Mouse (Mus musculus) adrenal gland, adult (tissue): ENCODE data around the gene Gm49450.
A peak's percentile ranks its signal among the peaks of the same experiment; 100 is the strongest.
"Not testable (repeated sequence)": the region's sequence is repeated elsewhere in the genome, so short reads cannot be mapped to it uniquely, and the experiment has no call there.

ENCODE experiments used
- DNase-seq, 2 experiments: peaks; one replicate each; pipeline ENCODE4 v3.0.0; 2022 to 2023; ENCODE audit warnings: low spot score in 1 of 2; ENCODE audit not compliant: inconsistent age in 2 of 2

Gm49450 gene

DNA sequence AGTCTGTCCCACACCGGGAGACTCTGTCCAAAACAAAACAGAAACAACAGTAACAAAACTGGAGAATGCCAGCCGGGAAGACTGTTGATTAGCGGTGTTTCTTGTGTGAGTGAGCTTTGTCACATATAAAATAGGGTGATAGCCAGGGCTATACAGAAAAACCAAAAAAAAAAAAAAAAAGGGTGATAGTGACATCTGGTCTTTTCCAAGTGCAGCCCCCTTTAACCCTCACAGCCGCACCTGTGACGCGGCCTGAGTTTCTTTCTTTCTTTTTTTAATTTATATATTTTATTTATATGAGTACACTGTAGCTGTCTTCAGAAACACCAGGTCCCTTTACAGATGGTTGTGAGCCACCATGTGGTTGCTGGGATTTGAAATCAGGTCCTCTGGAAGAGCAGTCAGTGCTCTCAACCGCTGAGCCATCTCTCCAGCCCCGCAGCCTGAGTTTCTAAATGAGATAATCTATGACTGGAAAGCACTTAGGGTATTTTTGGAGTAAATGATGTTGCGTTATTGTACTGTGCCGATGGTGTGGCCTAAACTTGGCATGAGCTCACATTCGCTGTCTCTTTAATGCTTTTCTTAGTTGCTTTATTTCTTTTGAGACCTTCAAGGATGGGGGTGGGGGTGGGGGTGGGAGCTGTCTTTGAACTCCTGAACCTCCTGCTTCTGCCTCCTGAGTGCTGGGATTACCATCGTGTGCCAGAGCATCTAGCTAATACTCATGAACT lies 32.8 kb upstream of the Gm49450 start:
- DNase-seq: no peak

DNA sequence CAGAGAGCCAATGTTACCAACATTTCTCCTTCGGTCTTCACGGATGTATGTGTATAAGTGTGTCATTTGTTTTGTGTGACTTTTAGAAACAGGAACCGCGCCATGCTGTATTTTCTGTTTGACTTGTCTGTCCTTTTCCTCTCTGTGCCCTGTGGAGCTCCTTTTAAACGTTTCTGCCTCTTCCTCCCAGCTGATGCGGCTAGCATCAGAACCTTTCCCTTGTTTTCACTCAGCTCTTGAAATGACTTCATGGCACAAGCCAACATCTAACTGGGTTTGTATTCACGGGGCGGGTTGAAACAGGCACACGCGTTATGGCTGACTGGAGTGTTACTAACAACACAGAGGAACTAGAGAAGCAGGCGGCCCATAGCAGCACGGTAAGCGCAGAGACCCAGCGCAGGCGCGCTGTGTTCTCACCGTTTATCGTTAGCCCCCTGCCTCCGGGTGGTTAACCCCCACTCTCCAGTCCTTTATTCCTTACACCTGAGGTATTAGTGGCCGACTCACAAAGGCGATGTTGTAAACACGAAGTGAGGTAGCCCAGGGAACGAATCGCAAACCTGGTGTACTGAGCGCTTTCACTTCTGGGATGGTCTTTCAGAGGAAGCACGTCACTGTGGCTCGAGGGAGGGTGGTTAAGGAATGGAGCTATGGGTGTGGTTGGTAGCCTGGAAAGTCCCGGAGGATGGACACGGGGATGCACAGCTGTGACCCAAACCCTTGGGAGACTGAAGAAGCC lies 32.1 kb upstream of the Gm49450 start:
- DNase-seq: peak; percentile 86 to 96

DNA sequence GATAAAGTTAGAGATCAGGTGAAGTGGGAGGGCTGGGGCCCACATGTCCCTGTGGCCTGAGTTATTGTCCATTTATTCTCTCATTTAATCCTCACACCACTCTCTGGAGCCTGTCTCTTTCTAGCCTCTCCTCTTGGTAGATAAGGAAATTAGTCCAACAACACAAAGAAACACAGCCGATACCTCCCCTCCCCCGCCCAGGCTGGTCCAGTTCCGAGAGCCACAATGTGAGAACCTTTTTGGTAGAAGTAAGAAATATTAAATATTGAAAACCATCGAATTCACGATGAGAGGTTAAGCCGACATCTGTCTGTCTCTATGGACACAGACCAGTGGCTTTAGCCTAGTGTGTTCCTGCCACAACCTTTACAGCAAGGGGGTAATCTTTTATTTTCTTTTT lies 31.3 kb upstream of the Gm49450 start:
- peak in 1 of 2 experiments; percentile 59 for DNase-seq

DNA sequence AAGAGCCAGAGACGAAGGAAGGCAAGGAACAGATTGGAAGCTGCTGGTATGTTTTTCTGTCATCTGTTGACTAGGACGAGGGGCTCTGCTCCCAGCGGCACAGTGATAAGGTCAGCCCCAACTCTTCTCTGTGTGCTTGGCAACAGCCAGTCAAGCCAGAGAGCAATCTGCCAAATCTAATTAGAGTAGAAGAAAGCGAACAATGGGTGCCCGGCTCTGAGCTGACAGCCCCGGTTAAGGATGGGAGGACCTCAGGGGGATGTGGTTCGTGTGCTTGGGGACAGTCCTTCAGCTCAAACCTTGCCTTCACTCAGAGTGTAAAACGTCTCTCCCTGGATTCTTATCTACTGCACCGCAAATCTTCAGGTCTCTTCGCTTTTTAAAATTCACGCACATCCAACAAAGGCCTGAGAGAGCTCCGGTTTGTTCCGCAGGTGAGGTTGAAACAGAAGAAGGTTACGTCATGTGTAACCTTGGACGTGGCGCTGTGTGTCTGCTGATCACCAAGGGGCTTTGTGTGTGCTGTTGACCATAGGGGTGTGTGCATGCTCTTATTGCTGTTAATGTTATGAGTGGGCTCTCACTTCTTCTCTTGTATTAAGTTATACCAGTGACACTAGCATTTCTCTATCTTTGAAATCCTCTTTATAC lies 30.2 kb upstream of the Gm49450 start:
- DNase-seq: peak in 1 of 2 experiments; percentile 62

DNA sequence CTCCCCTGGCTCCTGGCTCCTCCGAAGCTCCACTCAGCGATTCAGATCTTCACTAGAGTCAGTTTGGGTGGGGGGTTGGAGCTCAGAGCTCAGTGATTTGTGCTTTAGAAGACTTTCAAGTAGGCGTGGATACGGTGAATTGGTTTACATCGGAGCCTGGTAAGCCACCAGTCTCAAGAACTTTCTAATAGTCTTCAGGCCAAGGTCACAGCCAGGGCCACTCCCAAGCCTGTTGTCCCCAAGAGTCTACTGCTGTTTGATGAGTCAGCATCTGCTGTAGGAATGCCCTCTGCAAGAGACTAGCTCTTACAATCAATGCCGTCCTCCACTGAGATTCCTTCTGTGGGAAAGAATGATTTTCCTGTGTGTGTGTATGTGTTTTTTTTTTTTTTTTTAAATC lies 28.7 kb upstream of the Gm49450 start:
- DNase-seq: peak in 1 of 2 experiments; percentile 58

DNA sequence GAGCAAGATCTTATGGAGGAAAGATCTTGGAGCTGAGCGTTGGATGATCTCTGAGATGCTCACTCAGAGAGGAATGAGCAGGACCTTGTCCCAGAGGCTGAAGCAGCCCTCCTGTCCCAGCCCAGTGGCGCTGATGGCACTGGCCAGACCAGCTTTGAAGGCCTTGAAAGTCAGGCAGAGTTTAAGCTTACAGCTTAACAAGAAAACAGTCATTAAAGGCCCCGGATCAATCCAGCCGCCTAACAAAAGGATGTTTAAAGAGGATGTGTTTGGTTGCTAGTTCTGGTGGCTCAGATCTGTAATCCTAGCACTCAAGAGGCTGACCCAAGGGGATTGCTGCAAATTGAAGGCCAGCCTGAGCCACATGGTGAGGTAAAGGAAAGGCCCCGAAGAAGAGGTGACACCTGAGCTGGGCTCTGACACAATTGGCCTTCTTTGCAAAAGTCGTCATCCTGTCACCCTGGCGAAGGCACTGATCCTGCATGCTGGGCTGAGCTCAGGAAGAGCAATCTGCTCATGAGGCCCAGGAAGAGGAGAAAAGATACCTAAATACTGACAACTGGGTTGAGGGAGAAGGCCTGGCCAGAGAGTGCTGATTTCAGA lies 26.8 kb upstream of the Gm49450 start:
- DNase-seq: no peak

DNA sequence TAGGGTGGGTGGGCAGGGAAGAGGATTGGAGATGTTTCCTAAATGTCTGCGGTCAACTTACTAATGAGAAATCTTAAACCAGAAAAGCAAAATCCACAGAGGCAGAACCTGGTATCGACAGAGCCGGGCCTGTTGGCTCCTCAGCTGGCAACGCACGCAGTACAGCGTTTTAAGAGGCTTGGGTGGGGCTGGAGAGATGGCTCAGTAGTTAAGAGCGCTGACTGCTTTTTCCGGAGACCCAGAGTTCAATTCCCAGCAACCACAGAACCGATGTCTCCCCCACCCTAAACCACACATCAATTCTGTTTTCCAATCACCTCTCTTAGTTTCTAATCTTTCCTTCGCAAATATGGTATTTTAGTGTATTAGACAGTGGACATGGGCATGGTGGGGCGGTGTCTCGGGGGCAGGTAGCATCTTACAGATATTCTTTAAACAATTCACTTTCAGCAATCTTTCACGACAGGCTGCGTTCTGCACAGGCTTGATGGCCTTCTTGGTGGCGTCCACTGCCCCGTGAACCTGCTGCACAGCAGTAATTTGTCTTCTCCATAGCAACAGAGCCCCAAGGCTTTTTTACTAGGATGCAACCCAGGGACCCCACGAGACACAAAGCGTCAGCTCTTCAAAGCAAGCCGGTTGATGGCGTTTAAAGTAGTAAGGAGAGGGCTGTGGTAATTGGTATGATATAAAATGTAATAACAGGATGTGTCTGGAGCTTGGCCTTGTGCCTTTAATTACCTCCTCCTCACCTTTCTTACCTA lies 25.2 kb upstream of the Gm49450 start:
- DNase-seq: no peak

DNA sequence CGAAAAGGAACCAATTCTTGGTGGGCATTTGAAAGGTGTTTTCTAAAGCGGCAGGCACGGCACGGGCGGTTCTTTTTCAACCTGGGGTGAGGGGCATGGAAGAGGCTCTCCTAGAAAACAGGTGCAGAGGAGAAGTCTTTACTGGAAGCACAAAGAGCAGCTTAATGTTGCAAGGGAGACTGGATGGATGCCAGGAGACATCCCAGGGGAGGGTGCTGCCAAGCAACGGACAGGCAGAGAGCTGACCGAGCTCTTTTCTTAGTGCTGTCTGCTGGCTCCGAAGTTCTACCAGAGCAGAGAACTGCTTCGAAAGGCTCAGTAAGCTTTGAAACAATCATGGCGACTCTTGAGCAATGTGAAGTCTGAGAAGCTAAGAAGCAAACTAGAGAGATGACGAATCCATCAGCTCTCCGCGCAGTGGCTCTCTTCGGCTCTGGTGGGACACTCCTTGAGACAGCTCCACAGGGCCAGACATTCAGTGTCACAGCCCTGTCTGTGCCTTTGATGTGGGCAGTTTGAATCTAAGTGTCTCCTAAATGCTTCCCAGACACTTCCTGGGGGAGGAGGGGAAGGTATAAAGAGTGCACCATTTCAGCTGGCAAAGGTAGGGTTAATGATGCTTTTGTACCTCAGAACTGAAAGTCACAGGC lies 24.5 kb upstream of the Gm49450 start:
- peak; percentile 65 to 88 for DNase-seq

DNA sequence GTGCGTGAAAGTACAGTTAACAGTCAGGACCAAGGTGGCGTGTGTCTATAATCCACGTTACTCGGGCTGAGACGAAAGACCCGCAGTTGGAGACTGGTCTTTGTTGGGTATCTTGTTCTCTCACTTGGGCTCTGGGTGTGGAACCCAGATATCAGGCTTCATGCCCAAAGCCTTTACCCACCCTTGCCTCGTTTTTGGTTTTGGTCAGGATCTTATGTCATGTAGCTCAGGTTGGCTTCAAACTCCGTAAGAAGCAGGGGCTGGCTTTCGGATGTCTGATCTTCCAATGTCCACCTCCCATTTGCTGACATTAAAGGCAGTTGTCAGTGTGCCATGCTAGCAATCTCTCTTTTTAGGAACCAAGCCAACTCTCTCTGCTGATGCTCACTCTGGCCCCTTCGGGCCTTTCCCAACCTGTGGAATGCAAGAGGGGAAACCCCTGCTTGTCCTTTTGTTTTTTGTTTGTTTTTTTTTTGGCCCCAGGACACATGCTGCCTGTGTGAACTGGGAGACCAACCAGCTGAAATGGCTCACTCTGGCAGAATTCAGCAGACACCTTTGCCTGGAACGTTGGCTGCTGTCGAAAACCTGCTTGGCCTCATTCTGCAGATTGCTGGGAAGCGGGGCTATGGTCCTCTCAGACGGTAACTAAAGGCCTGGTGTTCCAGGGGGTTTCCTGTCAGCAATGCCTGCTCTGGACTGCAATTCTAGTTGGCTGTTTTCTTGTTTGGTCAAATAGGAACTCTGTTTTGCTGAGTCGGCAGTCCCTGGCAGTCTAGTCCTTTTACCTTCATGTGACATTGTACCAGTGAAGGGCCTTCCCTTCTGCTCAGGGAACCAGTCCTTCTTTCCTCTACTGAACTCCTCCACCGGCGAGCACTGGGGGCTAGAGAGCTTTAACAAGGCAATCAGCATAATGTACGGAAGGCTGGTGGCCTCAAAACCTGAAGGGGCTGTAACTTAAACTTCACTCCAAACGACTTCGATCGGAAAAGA lies 23.7 kb upstream of the Gm49450 start:
- no peak for DNase-seq

DNA sequence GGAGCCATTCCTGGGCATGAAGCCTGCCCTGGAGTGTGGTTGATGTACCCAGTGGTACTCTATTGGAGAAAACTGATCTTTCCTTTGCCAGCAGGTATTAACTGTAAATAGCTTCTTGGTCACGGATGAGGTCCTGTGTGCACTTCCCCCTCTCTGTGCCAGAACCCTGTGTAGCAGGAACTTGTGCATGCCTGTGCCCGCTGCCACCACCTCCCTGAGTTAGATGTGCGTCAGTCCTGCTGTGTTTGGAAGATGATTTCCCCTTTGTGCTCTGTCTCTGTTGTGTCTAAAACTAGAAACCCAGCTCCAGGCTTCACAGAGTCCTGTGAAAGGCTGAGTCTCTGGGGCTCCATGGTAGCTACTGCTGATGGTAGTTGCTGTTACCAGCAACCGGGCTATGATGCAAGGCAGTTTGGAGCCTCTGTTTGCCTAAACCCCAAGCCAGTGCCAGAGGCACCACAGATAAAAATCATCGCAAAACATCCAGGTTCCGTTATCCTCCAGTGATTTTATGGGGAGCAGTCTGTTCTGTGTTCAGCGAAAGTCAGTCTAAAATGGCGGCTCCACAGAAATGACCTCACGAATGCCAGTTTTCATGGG lies 19.8 kb upstream of the Gm49450 start:
- no peak for DNase-seq

DNA sequence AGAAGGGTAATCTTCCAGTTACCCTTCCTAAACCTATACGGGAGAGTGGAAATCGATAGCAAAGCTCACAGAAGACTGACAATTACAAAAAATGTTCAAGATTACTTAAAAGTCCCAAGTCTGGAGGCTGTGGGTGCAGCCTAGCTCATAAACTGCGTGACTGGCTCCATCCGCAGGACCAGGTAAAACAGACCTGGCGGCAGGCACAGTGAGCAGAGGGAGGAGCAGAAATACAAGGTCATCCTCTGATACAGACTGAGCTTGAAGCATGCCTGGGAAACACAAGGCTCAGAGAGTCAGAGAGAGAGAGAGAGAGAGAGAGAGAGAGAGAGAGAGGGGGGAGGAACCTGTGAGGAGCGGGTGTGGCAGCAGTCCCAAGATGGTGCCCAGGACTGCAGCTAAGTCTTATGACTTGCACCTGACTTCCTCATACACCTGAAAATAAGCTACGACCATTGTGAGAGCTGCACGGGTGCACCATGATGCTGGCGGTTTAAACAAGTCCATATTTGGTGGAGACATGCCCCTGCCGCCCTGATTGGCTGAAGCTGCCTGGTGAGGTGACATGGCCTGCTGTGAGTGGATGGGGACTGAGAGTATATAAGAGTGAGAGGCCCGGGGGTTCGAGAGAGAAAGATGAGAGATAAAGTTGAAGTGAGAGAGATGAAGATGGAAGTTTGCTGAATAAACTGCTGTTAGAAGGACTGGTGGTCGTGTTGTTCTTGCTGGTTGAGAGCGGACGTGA lies 18.4 kb upstream of the Gm49450 start:
- not testable (repeated sequence) for DNase-seq

DNA sequence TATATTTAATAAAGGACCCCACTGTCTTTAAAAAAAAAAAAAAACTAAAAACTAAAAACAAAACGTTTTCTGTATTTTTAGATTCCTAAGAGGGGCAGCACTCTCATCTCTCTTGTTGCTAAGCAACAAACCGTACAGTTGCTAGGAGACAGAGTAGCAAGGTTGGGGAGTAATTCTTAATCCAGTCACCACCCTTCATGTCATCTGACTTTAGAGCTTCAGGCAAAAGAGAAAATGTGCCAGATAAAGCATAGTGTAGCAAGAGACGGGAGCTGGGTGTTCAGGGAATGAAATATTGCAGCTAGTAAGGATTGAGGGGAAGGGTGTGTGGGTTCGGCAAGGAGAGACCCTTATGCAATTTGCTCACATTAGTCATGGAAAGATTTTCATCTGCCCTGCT lies 17.8 kb upstream of the Gm49450 start:
- DNase-seq: peak in 1 of 2 experiments; percentile 58

DNA sequence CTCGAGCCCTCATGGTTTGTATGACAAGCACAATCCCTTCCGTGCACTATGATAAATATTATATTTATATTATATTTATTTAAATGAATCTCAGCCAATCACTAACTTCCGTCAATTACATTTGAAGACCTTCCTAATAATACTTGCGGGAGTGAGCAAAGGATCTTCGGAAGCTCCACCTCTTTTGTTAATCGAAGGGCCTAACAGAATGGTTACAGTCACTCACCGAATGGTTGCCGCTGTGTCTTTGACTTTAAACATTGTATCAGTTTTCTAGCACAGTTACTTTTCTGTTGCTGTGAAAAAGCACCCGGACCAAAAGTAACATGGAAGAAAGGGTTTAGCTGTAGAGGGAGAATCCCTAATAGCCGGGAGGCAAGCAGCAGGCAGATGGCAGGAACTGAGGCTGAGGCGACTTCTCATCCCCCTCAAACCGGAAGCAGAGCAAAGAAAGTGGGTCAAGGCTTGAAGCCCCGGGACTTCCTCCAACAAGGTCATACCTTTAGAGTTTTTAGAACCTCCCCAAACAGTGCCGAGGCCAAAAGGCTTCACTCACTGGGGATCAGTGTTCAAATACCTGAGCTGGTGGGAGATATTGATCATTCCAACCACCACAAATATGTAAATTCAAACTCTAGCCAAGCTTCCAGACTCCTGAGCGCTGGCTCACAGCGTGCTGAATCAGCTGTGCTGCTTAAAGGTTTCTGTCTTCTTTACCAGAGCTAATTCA lies 16.2 kb upstream of the Gm49450 start:
- peak in 1 of 2 experiments; percentile 71 for DNase-seq

DNA sequence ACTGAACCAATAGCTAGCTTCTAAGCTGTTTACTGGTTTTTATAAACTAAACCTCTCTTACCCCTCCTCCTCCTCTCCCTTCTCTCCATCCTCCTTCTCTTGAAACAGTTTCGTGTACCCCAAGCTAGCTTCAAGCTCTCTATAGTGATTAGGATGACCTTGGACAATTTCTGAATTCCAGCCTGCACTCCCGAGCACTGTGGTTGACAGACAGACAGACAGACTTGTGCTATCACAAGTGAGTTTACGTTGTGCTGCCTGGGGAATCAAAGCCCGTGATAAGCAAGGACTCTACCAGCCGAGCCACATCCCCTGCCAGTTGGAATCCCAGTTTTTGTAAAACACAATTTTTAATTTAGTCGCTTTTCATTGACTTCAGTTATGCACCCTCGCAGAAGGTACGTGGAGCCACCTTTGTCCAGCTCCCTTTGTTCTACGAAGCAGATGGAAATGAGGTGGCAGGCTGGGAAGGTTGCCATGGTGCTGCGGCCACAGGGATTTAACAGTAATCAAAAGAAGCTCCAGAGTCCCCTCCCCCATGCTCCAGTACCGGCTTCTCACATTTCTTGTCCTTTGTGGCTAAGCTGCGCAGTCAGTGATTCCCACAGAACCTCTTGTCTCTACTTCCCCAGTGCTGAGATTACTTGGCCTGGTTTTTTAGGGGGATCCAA lies 15.5 kb upstream of the Gm49450 start:
- peak; percentile 60 to 78 for DNase-seq

DNA sequence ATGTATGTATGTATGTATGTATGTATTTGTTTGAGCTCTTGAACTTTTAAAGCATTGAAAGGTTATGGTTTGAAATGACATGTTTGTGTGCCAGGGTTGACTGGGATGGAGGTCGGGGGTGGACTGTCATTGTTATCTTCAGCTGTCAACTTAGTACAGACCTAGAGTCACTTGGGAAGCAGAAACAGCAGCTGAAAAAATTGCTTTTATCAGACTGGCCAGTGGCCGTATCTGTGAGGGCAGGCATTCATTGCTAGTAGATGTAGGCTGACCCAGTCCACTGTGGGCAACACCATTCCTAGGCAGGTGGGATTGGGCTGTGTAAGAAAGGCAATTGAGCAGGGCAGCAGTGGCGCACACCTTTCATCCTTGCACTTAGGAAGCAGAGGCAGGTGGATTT lies 6.2 kb upstream of the Gm49450 start:
- no peak for DNase-seq

DNA sequence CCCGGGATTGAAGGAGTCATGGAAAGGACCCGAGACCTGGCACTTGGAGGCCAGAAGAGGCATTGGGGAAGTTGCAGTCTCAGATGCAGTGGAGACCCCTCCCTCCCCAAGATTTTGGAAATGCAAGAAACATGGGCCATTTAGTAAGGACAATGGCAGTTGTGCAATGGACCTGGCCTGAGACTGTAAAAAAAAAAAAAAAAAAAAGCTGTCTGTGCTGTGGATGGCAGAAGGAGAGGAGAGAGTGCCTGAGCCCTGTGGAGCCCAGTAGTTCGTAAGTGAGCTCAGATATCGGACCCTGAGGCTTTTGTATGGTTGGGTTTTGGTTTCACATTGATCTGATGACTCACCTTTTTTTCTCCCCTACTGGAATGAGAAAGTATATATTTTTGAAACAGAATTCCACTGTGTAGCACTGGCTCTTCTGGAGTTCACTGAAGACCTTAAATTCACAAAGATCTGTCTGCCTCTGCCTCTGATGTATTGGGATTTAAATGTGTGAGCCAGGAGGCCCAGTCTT lies 5.6 kb upstream of the Gm49450 start:
- DNase-seq: no peak

DNA sequence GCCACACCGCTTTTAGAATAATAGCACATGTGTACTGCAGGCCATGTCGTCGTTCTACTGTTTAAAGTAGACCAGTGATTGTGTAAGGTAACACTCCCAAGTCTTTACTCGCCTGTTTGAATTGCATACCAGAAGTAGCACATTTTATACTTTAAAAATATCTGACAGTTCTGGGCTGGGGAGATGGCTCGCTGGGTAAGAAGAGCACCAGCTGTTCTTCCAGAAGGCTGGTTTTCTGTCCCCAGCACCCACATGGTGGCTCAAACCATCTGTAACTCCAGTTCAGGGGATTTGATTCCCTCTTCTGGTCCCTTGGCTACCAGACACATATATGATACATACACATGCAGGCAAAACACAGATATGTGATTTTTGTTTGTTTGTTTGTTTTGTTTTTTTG lies 4.1 kb upstream of the Gm49450 start:
- DNase-seq: no peak
